11 mouse cellular contexts compared by ENCODE assay signal in genomic region chr14:101842521-101842920, GRCm38 (mm10).
A peak's percentile ranks its signal among the peaks of the same experiment; 100 is the strongest.
DNase-seq lines count a peak whose midpoint lies in the region; ATAC-seq and TF ChIP-seq lines count a peak whose summit lies in the region.
"Had no signal": no experiment of that assay in that cellular context is flagged by ENCODE, and none has a peak within 500 bp of the region (broad histone marks: within the 10 kb centered on the region; RNA-seq: fewer than 3 reads in every experiment).

No protein-coding gene starts in this region.

- H3K36me3 ChIP-seq in spleen, adult 2 months (ENCODE audit: control insufficient read depth, insufficient read depth, low read length) = no peaks in the 10 kb centered on the region
- H3K36me3 ChIP-seq in lung, embryonic 14.5 days (ENCODE audit: insufficient read depth) = no peaks in the 10 kb centered on the region
- no peaks in the 10 kb centered on the region for H3K36me3 ChIP-seq in stomach, embryonic 15.5 days
- H3K36me3 ChIP-seq in midbrain, embryonic 15.5 days (replicated peaks) = no peaks in the 10 kb centered on the region
- H3K36me3 ChIP-seq: hindbrain, embryonic 13.5 days; neural tube, embryonic 15.5 days had no signal

- no peak for TF ChIP-seq POLR2A in spleen, adult 2 months (IDR thresholded peaks at IDR 0.05; ENCODE audit: low read depth, low read length)

- ATAC-seq in lung, embryonic 14.5 days (ENCODE audit: insufficient read depth) = no peak
- ATAC-seq in stomach, embryonic 15.5 days (ENCODE audit: insufficient read depth, low FRiP score, low read depth) = no peak
- no peak for ATAC-seq in midbrain, embryonic 15.5 days (replicated peaks)

- DNase-seq in gastrocnemius, adult 2 months = no peak
- DNase-seq in gastrocnemius, adult 18-20 months (ENCODE audit: low spot score) = no peak
- DNase-seq in spleen, adult 2 months (ENCODE audit: low read depth in 1 of 2, low spot score in 2 of 2) = no peak
- DNase-seq in spleen, postnatal 36 days (ENCODE audit: low spot score in 2 of 2) = no peak
- peak; percentile 14 for DNase-seq in lung, embryonic 14.5 days
- no peak for DNase-seq in adrenal gland, adult 8-10 months
- DNase-seq: thymus, postnatal 4 days had no signal

- no peaks in the 10 kb centered on the region for H3K27me3 ChIP-seq in spleen, adult 2 months (ENCODE audit: control insufficient read depth, insufficient read depth, low read length)
- no peaks in the 10 kb centered on the region for H3K27me3 ChIP-seq in lung, embryonic 14.5 days (ENCODE audit: insufficient read depth, low read length)
- H3K27me3 ChIP-seq in stomach, embryonic 15.5 days (replicated peaks) = no peaks in the 10 kb centered on the region
- no peaks in the 10 kb centered on the region for H3K27me3 ChIP-seq in midbrain, embryonic 15.5 days (replicated peaks)
- H3K27me3 ChIP-seq: hindbrain, embryonic 13.5 days; neural tube, embryonic 15.5 days had no signal

- peak overlapping the region; percentile 95 for H3K27ac ChIP-seq in gastrocnemius, adult 2 months
- no peak overlapping the region for H3K27ac ChIP-seq in spleen, adult 2 months (ENCODE audit: insufficient read depth, low read length)
- H3K27ac ChIP-seq in lung, embryonic 14.5 days (ENCODE audit: low read depth) = no peak overlapping the region
- peak overlapping the region; percentile 18; the same call in 1 of the 2 replicates for H3K27ac ChIP-seq in stomach, embryonic 15.5 days
- no peak overlapping the region for H3K27ac ChIP-seq in midbrain, embryonic 15.5 days
- H3K27ac ChIP-seq: hindbrain, embryonic 13.5 days; neural tube, embryonic 15.5 days had no signal

- H3K4me3 ChIP-seq in gastrocnemius, adult 2 months = peak overlapping the region; percentile 73
- H3K4me3 ChIP-seq in spleen, adult 2 months (ENCODE audit: extremely low read depth, insufficient read depth, insufficient read length) = peak overlapping the region; percentile 40
- peak overlapping the region; percentile 25 for H3K4me3 ChIP-seq in lung, embryonic 14.5 days (ENCODE audit: low read depth, low read length)
- H3K4me3 ChIP-seq in stomach, embryonic 15.5 days (replicated peaks) = peak overlapping the region; percentile 32
- no peak overlapping the region for H3K4me3 ChIP-seq in midbrain, embryonic 15.5 days
- H3K4me3 ChIP-seq: hindbrain, embryonic 13.5 days; neural tube, embryonic 15.5 days had no signal

- no peak overlapping the region for H3K9ac ChIP-seq in lung, embryonic 14.5 days
- H3K9ac ChIP-seq in stomach, embryonic 15.5 days = no peak overlapping the region
- H3K9ac ChIP-seq in midbrain, embryonic 15.5 days = no peak overlapping the region
- H3K9ac ChIP-seq: hindbrain, embryonic 13.5 days; neural tube, embryonic 15.5 days had no signal

- 21% methylated on average over 6 of the region's 6 CpGs for WGBS in spleen, adult 2 months
- WGBS in lung, embryonic 14.5 days = 60% methylated on average over 6 of the region's 6 CpGs
- 66% methylated on average over 6 of the region's 6 CpGs for WGBS in stomach, embryonic 15.5 days
- 89% methylated on average over 6 of the region's 6 CpGs for whole genome bisulfite sequencing in midbrain, embryonic 15.5 days

- peak overlapping the region; percentile 59 for H3K4me2 ChIP-seq in lung, embryonic 14.5 days
- peak overlapping the region; percentile 41 for H3K4me2 ChIP-seq in stomach, embryonic 15.5 days
- H3K4me2 ChIP-seq in midbrain, embryonic 15.5 days = no peak overlapping the region
- H3K4me2 ChIP-seq: hindbrain, embryonic 13.5 days; neural tube, embryonic 15.5 days had no signal

- no peaks in the 10 kb centered on the region for H3K4me1 ChIP-seq in spleen, adult 2 months (ENCODE audit: control insufficient read depth, insufficient read depth, insufficient read length)
- H3K4me1 ChIP-seq in lung, embryonic 14.5 days (ENCODE audit: insufficient read depth) = no peaks in the 10 kb centered on the region
- no peaks in the 10 kb centered on the region for H3K4me1 ChIP-seq in stomach, embryonic 15.5 days
- H3K4me1 ChIP-seq in midbrain, embryonic 15.5 days = no peaks in the 10 kb centered on the region
- H3K4me1 ChIP-seq: hindbrain, embryonic 13.5 days; neural tube, embryonic 15.5 days had no signal

- no peaks in the 10 kb centered on the region for H3K9me3 ChIP-seq in lung, embryonic 14.5 days (ENCODE audit: low read depth, low read length)
- no peaks in the 10 kb centered on the region for H3K9me3 ChIP-seq in stomach, embryonic 15.5 days
- no peaks in the 10 kb centered on the region for H3K9me3 ChIP-seq in midbrain, embryonic 15.5 days
- H3K9me3 ChIP-seq: hindbrain, embryonic 13.5 days; neural tube, embryonic 15.5 days had no signal

- intact Hi-C loops in gastrocnemius, adult 2 months (cut with DNase I) = no loop called here

- TF ChIP-seq CTCF in gastrocnemius, adult 2 months (IDR thresholded peaks at IDR 0.05) = no peak
- no peak for TF ChIP-seq CTCF in spleen, adult 2 months (IDR thresholded peaks at IDR 0.05; ENCODE audit: extremely low read depth, insufficient read depth, insufficient read length, insufficient replicate concordance)
- no peak for TF ChIP-seq CTCF in lung, embryonic 14.5 days (IDR thresholded peaks at IDR 0.05; ENCODE audit: low read depth)

Comparison
In these comparisons a context has a peak if more than half of its experiments do, and no peak if none do; other contexts are left out.
1. H3K27ac ChIP-seq: peak in gastrocnemius, adult 2 months (single experiment) and stomach, embryonic 15.5 days (single experiment); none in spleen, adult 2 months (single experiment), lung, embryonic 14.5 days (single experiment) and midbrain, embryonic 15.5 days (single experiment).